Mouse (Mus musculus) adrenal gland, adult (tissue): ENCODE measurements at regions not wholly inside any gene's neighbourhood (a gene's known extent, or its start where the extent isn't known, plus 50 kb on each side); places are given as distances from the start of the nearest gene placed in this dataset.

Source experiments
- DNase-seq, 2 experiments: peaks; one replicate each; pipeline ENCODE4 v3.0.0; 2022 to 2023; ENCODE audit warnings: low spot score in 1 of 2; ENCODE audit not compliant: inconsistent age in 2 of 2

DNA sequence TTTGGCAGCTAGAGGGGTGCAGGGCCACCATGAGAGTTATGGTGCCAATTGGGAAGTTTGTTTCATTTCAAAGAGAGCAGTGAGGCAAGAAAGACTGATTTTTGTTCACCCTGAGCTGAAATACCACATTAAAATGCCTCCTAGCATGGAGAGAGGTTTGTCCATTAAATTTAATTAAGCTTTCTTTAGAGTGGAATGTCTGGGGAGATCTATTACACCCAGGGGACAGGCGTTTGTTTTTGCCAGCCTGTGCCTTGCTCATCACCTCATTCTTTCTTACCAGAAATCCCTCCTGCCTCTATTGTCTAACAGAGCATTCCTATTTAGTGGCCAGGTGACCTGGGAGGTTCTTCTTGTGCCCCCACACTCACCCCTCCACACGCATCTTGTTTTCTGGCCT lies 55.2 kb upstream of the Rcn1 start:
- DNase-seq = no peak

DNA sequence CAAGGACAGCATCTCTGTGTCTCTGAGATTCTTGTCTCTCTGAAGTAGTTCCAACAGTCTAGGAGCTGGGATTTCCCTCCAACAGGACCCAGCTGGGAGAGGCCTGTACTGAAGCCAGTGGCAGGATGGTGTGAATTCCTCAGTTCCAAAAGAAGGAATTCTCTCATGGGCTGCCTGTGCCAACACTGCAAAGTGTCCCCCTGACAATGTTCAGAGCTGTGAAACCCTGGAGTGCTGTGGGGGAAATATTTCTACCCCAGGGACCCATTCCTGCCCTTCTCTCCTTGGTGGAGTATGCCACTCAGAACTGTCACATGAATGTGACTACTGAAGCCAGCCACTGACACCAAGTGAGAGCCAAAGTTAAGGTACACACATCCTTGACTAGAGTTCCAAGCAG lies 55.7 kb upstream of the Rcn1 start:
- DNase-seq = no peak

DNA sequence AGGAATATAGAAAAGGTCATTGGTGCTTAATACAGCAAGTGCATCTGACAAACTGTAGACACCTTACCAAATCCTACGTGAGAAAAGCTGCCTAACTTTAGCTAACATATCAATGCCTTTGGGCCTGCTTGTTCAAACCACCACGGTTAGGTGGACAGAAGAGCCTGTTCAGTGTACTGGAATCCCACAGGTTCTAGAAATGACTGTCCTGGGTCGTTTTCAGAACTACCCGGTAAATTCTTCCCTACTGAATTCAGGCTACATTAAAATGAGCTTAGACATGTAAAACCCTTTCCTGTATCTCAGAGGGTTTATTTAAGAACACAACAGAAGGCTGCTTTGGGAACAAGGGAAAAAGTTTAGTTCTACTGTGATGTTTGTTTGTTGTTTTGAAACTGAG lies 59.5 kb upstream of the Rcn1 start:
- DNase-seq = no peak

DNA sequence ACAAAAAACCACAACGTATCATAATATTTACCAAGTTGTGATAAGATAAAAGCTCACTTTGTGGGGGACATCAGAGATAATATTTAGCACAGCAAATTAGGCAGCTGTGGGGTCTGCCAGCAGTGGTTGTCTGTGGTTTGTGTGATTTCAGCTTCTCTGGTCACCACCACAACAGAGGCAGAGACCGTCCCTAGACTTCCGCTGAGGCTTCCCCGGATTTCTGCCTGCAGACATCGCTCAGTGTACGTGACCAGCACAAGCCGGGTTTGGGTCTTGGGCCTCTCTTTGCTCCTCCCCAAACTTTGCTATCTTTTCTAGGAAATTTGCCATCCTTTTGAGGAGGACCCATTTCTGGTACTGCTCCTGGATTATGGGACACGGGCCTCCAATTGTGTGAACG lies 60.4 kb upstream of the Rcn1 start:
- no peak for DNase-seq

DNA sequence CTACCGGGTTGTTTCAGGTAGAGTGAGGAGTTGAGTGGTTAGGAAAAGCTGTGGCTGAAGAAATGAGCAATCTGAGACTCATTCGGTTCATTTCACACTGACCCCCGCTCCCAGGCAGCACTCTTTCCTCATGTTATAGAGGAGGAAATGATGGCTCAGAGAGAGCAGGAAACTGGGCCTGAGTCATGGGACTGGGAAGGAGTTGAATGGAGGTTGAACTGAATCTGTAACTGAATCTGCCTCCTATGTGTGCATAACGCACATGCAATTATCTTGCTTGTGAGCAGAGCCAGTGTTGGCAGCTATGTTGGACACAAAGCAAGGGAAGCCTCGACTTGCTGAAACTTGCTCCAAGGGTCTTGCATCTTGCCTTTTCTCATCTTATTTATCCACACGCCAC lies 66.5 kb upstream of the Rcn1 start:
- DNase-seq = no peak

DNA sequence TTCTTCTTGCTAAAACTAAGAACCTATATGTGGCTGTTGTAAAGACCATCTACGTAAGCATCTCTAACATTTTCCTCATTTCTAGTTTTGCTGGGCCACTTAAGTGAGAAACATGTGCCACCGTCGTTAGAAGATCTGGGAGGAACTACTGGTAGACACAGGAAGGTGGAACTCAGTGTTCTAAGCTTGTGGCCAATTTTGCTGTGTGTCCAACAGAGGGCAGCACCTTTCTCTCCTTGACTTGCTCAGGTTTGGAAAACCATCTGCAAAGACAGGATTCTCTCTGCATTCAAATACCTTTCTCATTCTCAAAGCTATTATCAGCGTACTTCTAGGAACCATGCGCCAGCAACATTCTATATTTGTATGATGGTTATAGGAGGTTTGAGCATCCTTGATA lies 69.8 kb upstream of the Rcn1 start:
- DNase-seq = peak; percentile 23 to 67

DNA sequence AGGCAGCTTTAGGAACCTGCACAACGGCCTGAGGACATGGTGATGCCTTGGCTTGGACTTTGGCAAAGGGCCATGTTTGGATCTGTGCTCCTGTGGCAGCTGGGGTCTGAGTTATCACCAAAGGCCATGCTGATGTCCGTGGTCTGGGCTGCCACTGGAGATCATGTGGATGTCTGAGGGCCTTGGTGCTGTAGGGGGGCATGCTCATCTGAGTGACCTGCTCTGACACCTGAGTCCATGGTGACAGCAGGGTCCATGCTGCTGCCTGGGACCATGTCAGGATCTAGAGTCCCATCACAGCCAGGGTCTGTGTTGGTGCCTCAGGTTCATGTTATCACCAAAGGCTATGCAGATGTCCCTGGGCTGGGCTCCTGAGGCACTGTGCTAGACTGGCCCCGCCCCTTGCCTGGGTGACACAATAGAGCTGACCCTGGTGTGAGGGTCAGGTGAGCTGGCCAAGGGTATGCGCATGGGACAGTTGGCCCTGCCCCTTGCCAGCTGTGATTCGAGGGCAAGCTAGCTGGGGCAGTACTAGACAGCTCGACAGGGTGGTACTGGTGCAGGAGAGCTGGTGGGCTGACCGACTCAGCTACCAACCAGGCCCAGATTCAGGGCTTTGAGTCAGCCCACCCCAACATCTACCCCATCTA lies 77.0 kb upstream of the Rcn1 start:
- peak in 1 of 2 experiments; percentile 40 for DNase-seq

DNA sequence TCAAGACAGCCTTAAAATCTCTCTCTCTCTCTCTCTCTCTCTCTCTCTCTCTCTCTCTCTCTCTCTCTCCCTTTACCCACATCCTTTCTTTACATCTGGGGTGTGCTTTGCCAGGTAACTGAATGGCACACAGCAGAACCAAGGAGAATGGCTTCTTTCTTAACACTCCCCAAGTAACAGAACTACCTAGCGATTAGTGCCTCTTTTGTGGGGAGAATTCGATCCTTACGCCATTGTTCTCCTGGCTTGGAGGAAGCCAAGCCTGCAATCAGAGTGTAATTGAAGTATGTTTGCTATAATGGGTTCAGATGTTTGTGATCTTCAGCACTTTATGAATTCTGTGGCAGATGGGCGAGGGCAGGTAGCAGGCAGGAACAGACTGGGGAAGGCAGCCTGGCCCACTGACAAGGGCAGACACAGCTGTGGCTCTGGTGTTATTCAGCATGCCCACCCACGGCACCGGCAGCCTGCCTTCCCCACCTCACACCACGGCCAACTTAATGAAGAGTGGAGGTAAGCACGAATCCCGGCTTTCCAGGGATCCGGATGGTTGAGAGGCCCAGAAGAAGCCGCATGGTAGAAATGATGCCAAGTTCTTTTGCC lies 83.0 kb upstream of the Rcn1 start:
- no peak for DNase-seq

DNA sequence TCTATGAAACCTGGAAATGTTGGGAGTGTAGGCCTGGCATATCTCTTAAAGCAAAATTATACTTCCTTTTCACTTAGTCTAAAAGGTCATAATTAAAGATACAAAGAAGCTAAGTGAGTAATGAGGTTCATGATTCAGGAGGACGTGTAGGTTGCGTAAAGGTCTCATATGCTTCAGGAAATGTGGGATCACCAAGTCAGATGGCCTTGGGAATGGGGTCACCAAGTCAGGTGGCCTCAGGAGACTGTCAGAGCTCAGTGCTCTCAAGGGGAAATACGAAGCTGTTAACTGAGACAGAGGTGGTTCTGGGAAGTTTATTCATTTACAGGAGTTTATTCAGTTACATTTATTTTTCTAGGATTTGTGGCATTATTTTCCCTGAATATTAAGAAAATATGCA lies 85.4 kb upstream of the Rcn1 start:
- DNase-seq = peak; percentile 20 to 70

DNA sequence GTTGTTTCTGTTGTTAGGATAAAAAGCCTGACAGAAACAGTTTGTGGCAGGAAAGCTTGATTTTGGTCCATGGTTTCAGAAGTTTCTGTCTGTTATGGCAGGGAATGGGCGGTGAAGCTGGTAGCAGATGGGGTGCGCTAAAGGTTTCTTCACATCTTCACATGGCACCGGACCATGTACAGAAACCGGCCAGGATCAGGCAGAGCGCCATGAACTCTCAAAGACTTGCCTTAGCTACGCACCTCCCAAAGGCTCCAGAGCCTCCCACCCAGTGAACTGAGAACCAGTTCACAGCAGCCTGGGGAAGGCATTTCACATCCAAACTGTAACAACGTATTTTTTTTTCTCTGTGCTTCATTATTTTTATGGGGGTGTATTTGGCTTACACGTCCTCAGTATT lies 86.2 kb upstream of the Rcn1 start:
- no peak for DNase-seq

DNA sequence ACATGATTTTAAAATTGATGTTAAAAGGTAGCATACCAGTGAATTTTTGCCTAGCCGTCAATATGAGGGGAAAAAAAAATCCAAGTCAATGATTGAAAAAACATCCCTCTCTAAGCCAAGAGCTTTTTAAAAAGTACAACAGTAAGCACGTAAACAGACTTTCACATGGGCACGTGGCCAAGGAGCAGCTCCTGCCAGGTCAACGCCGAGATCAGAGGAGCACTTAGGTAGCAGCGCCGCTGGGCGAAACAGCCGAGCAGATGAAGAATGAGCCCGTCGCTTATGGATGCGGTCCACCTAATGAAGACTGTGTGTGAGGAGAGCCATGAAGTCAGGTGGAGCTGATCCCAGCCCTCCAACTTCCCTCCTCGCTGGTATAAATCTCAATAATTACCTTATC lies 96.7 kb upstream of the Rcn1 start:
- DNase-seq = no peak

DNA sequence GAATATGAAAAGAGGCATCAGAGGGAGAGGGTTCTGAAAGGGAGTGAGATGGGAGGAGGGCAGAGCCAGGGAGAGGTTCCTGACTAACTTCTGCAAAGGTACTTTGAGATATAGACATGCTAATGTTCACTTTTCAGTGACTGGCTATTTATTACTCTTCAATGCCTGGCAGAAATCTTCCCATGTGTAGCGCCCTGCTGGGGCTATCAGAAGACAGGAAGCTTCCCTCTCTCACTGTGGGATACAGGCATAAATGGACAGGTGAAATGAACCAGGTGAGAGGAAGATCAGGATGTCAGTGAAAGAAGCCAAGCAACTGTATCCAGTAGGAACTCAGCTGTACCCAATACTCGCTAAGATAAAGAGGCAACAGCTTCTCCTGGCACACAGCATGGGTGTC lies 105.1 kb upstream of the Rcn1 start:
- no peak for DNase-seq

DNA sequence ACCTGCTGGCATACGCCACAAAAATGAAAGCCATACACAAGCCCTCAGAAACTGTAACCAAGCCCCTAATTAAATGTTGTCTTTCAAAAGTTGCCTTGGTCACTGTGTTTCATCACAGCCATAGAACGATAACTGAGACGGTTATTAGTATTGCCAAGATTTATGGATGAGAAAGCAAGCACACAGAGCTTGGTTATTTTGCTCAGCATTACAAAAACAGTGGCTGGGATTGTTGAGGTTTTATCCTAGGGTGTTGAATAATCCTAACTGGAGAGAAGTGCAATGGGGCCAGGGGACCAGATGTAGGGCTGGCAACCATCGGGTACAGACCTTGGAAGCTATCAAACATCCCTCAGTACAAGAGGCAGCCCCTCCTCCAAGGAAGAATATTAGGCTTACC lies 106.4 kb upstream of the Rcn1 start:
- no peak for DNase-seq

DNA sequence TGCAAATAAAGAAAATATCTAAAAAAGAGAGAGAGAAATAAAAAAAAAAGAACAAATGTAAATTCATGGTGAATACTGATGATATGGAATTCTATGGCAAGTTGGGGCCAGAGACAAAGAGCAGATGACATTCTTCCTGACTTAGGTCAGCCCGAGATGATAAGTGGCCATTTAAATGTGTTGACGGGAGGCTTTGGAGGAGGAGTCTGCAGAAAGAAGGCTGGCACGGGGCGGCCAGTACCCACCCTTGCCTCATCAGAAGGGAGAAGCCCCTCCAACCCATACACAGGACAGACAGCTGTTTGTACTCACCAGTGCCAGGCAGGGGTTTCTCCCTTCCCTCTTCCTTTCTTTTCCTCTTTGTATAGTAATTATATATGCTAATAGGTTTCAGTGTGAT lies 108.0 kb upstream of the Rcn1 start:
- no peak for DNase-seq

DNA sequence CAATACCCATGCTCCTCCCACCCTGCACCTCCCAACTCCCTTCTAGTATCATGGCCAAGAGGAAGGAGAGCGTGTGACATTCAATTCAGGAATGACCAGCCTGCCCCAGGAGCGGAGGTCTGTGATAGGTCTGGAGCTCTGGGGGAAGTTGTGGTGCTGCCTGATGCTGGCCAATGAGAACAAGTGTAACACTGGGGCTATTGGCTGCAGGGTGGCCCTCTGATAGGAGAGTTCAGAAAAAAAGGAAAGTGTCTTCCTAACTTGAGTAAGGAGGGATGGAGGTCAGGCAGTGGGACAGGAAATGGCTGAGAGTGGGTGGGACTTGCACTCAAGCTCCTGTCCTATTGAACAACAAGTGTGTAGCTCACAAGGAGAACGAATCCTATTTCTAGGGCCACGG lies 111.7 kb upstream of the Rcn1 start:
- DNase-seq = no peak

DNA sequence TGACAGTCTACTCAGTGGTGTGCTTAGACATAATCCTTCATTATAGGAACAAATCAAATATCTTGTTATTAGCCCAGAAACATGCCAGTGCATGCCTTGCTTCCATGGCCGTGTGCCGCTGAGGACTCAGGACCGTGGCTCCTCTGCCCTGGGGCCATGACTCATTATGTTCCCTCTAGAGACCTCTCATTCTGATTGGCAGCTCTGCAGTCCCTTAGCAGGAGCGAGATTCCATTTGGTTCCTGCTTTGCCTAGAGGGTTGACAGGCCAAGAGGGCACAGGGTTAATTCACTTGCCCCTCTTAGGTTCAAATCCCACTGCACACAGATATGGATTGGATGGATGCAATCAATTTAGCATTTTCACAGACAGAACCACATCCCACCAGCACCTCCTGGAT lies 112.6 kb upstream of the Rcn1 start:
- DNase-seq = no peak

DNA sequence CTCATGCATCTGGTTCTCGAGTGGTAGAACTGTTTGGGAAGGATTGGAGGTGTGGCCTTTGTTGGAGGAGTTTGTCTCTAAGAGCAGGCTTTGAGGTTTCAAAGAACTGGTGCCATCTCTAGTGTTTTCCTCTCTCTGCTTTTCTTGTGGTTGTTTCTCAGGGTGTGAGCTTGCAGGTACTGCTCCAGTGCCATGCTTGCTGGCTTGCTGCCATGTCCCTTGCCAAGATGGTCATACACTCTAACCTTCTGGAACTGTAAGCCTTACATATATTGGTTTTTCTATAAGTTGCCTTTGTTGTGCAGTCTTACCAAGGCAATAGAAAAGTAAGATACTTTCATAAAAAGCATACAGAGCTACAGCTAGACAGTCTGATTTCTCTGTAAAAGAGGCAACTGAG lies 115.1 kb upstream of the Rcn1 start:
- no peak for DNase-seq

DNA sequence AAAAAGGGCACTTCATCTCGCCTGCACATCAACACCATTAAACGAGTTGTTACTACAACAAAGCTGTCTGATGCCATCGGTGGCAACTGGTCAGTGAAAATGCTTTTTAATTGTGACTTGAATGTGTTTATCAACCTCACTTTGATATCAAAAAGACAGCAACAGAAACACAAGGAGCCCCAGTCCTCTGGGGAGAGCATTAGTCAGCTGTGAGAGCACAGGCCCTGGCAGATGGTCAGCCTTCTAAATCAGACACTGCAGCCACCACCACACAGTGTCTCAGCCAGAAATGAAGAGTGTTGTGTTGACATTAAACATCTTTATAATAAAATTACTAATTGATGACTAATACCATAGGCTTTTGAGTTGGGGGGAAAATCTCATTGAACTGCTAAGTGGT lies 115.8 kb upstream of the Rcn1 start:
- DNase-seq = no peak

DNA sequence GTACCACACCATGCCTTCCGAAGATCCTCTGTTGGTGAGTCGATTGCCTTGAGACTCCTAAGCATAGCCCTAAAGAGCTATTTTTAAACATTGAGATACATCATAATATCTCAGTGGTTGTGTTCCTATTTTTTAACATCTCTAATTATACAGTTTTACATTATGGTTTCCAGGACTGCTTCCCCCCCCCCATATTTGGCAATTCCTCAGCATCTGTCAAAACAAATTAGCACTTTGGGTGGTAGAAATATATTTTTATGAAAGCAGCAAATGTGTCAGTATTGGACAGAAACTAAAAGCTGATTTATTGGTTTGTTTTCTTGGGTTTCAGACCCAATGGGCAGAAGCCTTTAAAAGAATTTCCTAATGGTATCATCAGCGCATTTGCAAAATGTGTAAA lies 116.2 kb upstream of the Rcn1 start:
- DNase-seq = no peak

DNA sequence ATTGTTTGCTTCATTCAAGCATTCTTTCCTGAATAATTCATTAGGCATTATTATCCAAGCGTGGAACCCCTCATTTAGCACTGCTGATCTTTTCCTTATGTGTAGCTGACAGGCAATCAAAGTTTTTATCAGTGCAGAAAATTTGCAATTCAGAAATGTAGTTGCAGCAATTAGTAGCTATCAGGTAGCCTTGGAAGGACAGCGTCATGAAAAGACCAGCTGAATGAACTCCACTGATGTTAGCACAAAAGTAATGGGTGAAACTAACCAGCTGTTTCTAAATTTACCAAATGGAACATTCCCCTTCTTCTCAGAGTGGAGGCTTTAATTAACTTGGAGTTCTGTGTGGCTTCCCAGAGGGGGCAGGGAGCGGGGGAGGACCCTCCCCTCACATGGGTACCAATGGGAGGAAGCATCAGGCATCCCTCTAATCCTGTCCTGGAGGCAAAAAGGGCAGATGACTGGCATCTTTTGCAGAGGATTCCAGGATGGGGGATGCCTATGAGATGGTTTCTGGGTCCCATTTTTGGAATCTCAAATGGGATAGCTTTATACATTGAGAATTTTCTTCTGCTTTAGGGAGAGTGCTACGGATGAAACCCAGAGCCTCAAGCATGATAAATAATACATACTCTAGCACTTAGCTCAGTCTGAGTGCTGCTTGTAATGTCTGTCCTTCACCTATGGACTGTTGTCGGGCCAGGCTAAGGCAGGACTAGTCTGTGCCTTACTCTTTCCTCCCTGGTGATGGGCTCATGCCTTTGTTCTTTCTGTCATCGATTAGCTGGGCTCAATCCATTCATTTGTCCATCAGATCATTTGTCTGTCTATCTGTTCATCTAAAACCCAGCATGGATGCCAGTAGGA lies 117.4 kb upstream of the Rcn1 start:
- DNase-seq = no peak

DNA sequence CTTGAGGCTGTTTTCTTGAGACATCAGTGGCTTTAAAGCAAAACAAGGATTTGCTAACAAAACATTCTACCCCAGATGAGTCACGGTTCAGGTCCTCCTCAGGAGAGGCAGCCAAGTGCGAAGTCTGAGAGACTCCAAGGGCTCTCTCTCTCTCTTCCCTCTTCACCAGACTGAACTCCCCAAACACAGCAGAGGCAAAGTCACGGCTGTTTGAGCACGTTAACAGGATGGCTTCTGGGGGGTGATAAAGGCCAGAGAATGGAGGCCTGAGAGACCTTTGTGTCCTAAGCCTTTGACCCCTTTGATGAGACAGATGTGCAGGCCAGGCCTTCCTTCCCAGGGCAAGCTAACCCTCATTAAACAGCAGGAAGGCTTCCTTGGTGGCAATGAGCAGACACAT lies 122.7 kb upstream of the Rcn1 start:
- peak in 1 of 2 experiments; percentile 22 for DNase-seq

DNA sequence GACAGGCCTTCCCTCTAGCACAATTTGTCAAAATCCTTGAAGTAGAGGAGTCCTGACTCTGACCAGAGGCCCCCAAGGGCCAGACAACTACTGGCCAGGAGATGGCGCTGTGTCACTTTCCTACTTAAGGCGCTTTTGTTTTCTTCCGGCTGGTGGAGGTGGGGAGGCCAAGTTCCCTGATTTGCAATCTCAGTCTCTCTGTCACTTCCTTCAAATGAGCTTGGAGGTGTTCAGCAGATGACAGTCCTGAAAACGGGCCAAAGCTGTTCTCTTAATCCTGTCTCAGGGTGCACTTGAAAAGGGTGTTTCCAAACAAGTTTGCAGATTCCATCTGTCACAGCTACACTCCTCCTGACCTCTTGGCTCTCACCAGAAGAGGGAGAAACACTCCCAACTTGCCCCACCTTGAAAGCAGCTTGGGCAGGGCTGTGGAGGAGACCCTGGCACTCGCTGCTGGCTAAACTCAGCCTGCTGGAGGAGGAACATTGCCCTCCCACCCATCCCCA lies 124.2 kb upstream of the Rcn1 start:
- DNase-seq = peak; percentile 41 to 81
